Mouse (Mus musculus) spleen, adult 2 months (tissue): ENCODE measurements around the gene Agbl1. TPM values are rescaled to one million over a fixed set of nuclear protein-coding genes. Genes with fewer than 3 reads are reported as not detected.

Experiments used
- DNase-seq, 2 experiments: peaks; one replicate each; pipeline versions ENCODE4 v3.0.0 to v3.0.0-alpha.2; 2012 to 2021; ENCODE audit warnings: low spot score in 2 of 2, low read depth in 1 of 2
- H3K27ac ChIP-seq: fragments of 200-500 bp; 2 replicates; pipeline ENCODE4 v1.5.1; 2012; ENCODE audit warnings: low read length, inconsistent platforms; ENCODE audit not compliant: insufficient read depth
- H3K27me3 ChIP-seq: fragments of 200-500 bp; 2 replicates; pipeline ENCODE4 v1.6.1; 2012; ENCODE audit warnings: mild to moderate bottlenecking, moderate library complexity, low read length, inconsistent platforms; ENCODE audit not compliant: control insufficient read depth, insufficient read depth
- H3K36me3 ChIP-seq: fragments of 200-500 bp; 2 replicates; pipeline ENCODE4 v1.6.1; 2012; ENCODE audit warnings: mild to moderate bottlenecking, low read length, inconsistent platforms; ENCODE audit not compliant: control insufficient read depth, insufficient read depth
- H3K4me1 ChIP-seq: fragments of 200-500 bp; 2 replicates; pipeline ENCODE4 v1.6.1; 2011; ENCODE audit warnings: inconsistent platforms; ENCODE audit not compliant: control insufficient read depth, insufficient read depth, insufficient read length
- H3K4me3 ChIP-seq: fragments of 200-500 bp; 2 replicates; pipeline ENCODE4 v1.5.1; 2011; ENCODE audit warnings: mild to moderate bottlenecking, inconsistent platforms; ENCODE audit not compliant: insufficient read depth, insufficient read length; ENCODE audit errors: extremely low read depth
- CTCF ChIP-seq: fragments of 200-500 bp; IDR thresholded peaks from 2 replicates; pipeline ENCODE4 v1.5.1; 2011; ENCODE audit warnings: mild to moderate bottlenecking, inconsistent platforms; ENCODE audit not compliant: insufficient read depth, insufficient read length, insufficient replicate concordance; ENCODE audit errors: extremely low read depth
- POLR2A ChIP-seq: fragments of 200-500 bp; IDR thresholded peaks from 2 replicates; pipeline ENCODE4 v1.6.1; 2011; ENCODE audit warnings: low read depth, low read length, inconsistent platforms
- WGBS: fragments of 180-500 bp; shearing (Covaris S2); methylation state at CpG from one replicate; pipeline ENCODE4 v1.1.7; 2018; 5-methylcytosine and 5-hydroxymethylcytosine counted together
- polyA plus RNA-seq: library from polyadenylated mRNA; depleted of rRNA; stranded (reverse); fragments of >200 nt; gene quantifications from 2 replicates; pipeline ENCODE4 v1.2.3, GENCODE M21; 2012

The Agbl1 gene
- polyA plus RNA-seq, 1 experiment = 0.08 TPM

- Histone ChIP-seq H3K27ac (no peak overlapping the region), H3K4me1 (no peaks in the 10 kb centered on the region), H3K27me3 (no peaks in the 10 kb centered on the region), H3K36me3 (no peaks in the 10 kb centered on the region), H3K4me3 (no peak overlapping the region)
- 9% methylated on average over 3 of the region's 3 CpGs for WGBS
- DNase-seq = no peak
- no peak for TF ChIP-seq POLR2A
- no peak for TF ChIP-seq CTCF
Measured at GRCm38 (mm10) chr7:76971334-76971733, 741.6 kb downstream of the Agbl1 start.

- Histone ChIP-seq H3K4me1 (no peaks in the 10 kb centered on the region), H3K4me3 (no peak overlapping the region), H3K36me3 (no peaks in the 10 kb centered on the region), H3K27me3 (no peaks in the 10 kb centered on the region), H3K27ac (no peak overlapping the region)
- 89% methylated on average over 3 of the region's 3 CpGs for WGBS
- TF ChIP-seq CTCF (no peak), POLR2A (no peak)
- DNase-seq = no peak
Measured at GRCm38 (mm10) chr7:77009571-77009970, 779.9 kb downstream of the Agbl1 start.

- H3K36me3 ChIP-seq = no peaks in the 10 kb centered on the region
- TF ChIP-seq POLR2A = no peak
- no peak for TF ChIP-seq CTCF
- DNase-seq = no peak
- no peaks in the 10 kb centered on the region for H3K27me3 ChIP-seq
- no peak overlapping the region for H3K4me3 ChIP-seq
- no peaks in the 10 kb centered on the region for H3K4me1 ChIP-seq
- H3K27ac ChIP-seq = no peak overlapping the region
Measured at GRCm38 (mm10) chr7:77029019-77029418, 799.3 kb downstream of the Agbl1 start.

- Histone ChIP-seq H3K4me1 (no peaks in the 10 kb centered on the region), H3K27me3 (no peaks in the 10 kb centered on the region), H3K27ac (no peak overlapping the region), H3K4me3 (no peak overlapping the region), H3K36me3 (no peaks in the 10 kb centered on the region)
- TF ChIP-seq CTCF (no peak), POLR2A (no peak)
- no peak for DNase-seq
Measured at GRCm38 (mm10) chr7:77076033-77076432, 846.3 kb downstream of the Agbl1 start.

GRCm38 (mm10) chr7:77087266-77087665 lies 857.6 kb downstream of the Agbl1 start:
- H3K27ac ChIP-seq = no peak overlapping the region
- WGBS = 90% methylated on average over 1 of the region's 1 CpGs
- no peaks in the 10 kb centered on the region for H3K36me3 ChIP-seq
- DNase-seq = no peak
- H3K27me3 ChIP-seq = no peaks in the 10 kb centered on the region
- no peak for TF ChIP-seq CTCF
- TF ChIP-seq POLR2A = no peak
- no peak overlapping the region for H3K4me3 ChIP-seq
- H3K4me1 ChIP-seq = no peaks in the 10 kb centered on the region

GRCm38 (mm10) chr7:77095153-77095552 lies 865.5 kb downstream of the Agbl1 start:
- H3K4me1 ChIP-seq = no peaks in the 10 kb centered on the region
- no peak for TF ChIP-seq POLR2A
- 5% methylated on average over 2 of the region's 2 CpGs for WGBS

GRCm38 (mm10) chr7:77114021-77114420 lies 884.3 kb downstream of the Agbl1 start:
- Histone ChIP-seq H3K4me3 (no peak overlapping the region), H3K27me3 (no peaks in the 10 kb centered on the region), H3K4me1 (no peaks in the 10 kb centered on the region), H3K27ac (no peak overlapping the region), H3K36me3 (no peaks in the 10 kb centered on the region)
- no peak for TF ChIP-seq POLR2A
- WGBS = 94% methylated on average over 1 of the region's 1 CpGs
- no peak for DNase-seq

More at GRCm38 (mm10) chr7:77095153-77095552, 865.5 kb downstream of the Agbl1 start:
- DNase-seq = no peak
- H3K36me3 ChIP-seq = no peaks in the 10 kb centered on the region
- no peak overlapping the region for H3K27ac ChIP-seq
- no peak overlapping the region for H3K4me3 ChIP-seq
- no peaks in the 10 kb centered on the region for H3K27me3 ChIP-seq
